Mouse (Mus musculus) c-Kit-positive CD71-negative TER-119-negative erythroid progenitor cells, embryonic 14.5 days (primary cell): ENCODE measurements at regions not wholly inside any gene's neighbourhood (a gene's known extent, or its start where the extent isn't known, plus 50 kb on each side); places are given as distances from the start of the nearest gene placed in this dataset.
"Not testable (repeated sequence)": the region's sequence is repeated elsewhere in the genome, so short reads cannot be mapped to it uniquely, and the experiment has no call there.

Experiments
- DNase-seq: peaks from one replicate; pipeline ENCODE4 v3.0.0-alpha.2; 2013; ENCODE audit warnings: low read depth

DNA sequence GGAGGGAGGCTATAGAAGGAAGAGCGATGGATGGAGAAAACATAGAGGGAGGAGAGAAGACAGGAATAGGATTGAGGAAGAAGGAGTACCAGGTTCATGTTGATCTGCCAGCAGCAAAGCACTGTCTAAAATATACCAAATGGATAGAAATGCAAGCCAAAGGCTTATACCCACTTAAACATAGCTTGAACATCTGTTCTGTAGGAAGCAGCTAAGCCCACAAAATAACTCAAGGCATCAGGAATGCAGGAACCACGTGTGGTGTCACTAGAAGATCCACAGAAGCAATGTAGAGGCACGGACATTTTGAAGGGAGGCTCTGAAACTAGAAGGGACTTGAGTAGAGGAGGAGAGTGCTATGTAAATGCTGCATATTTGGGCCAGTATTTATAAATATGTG is 78.9 kb downstream of the Smgc start:
- no peak for DNase-seq

DNA sequence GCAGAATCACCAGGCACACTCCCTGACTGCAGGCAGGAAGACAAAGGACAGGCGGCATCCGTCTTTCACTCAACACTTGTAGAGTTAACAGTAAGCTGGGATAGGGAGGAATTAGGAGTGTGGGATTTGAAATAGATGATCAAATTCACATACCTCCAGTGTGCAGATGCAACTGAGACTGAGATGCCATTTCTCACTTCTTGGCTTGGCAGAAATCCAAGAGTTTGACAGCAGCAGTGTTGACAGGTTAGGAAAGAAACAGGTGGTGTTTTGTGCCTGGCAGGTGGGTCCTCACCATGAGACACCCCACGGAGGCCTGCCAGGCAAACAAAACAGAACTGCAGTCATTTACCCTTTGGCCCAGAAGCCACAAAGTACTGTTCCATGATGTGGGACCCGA is 79.8 kb downstream of the Smgc start:
- DNase-seq: no peak

DNA sequence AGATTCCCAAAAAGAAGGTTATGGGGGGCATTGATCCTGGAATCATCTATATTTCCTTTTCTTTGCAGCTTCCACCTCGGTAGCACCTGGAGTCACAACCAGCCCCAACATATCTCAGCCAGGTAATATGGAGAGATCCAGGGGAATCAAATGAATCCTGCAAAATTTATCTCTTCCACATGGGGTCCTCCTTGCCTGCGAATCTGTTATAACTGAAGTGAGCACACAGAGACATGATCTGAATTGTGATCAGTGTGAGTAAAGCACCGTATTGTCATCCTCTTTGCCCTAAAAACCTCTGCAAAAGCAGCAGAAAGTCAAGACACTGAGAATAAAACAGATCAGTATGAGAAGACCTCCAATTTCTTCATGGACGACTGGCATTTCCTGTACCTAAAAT is 86.5 kb downstream of the Smgc start:
- no peak for DNase-seq

DNA sequence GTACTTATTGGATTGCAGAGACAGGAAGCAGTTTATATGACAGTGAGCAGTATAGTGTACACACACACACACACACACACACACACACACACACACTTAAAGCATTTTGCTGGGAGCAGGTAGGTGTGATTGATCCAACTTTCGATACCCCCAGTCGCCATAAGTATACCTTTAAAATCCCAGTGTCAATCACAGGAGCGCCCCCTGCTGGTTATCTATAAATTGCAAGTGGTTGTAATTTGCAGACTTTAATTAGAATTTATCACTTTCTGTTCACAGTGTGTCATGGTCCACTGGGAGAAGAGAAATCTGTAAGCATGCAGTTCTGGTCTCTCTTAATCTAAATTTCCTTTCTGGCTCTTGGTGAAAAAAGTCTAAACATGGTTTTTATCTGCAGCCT is 89.4 kb downstream of the Smgc start:
- no peak for DNase-seq

DNA sequence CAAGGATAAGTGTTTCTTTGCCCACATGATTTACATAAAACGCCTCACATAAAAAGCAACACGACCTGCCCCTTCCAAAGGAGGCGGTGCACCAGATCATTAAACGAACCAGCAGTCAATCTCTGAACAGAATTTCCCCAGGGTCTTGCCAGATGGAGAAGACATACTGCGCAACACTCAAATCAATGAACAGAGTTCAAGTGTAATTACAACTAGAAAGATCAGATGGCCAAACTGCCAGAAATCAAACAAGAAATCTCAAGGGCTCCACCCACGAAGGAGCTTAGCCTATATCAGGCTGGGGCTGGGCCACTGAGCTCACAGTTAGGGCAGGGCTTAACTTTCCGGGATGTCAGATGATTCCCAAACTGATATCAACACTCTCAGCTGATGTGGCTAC is 90.4 kb downstream of the Smgc start:
- DNase-seq: no peak

DNA sequence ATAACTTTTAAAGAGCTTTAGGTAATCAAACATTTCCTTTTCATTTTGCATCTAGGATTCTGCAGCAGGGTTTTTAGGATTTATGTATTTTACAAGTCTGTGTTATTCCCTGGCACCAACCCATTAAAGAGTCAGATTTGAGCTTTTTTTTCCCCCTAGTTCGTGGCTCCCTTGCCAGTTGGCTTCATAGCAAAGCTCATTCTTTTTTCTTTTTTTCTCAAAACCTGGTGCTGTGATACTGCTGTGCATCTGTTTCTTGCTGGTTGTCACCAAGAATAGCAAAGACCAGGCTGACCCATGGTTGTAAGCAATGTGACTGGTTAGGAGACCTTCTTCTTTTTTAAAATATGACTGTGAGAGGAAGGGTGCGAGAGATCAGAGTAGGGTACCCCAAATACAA is 93.7 kb upstream of the Cntn1 start:
- no peak for DNase-seq

DNA sequence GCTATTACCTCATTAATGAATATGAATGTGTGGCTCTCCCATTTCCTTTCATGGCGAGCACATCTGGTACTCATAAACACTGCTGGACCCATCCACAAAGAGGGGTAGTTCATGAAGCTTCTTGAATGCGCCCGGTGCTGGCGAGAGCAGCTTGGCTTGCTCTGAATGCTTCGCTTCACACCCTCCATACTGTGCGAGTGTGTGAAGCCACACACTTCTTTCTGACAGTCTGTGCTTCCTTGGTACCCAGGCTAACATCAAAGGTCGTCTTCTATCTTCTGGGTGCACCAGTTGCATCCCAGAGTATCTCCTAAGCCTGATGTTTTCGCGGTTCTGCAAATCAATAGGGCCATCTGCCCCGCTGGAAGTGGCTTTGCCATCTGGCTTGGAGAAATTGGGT is 85.8 kb upstream of the Cntn1 start:
- DNase-seq: no peak

DNA sequence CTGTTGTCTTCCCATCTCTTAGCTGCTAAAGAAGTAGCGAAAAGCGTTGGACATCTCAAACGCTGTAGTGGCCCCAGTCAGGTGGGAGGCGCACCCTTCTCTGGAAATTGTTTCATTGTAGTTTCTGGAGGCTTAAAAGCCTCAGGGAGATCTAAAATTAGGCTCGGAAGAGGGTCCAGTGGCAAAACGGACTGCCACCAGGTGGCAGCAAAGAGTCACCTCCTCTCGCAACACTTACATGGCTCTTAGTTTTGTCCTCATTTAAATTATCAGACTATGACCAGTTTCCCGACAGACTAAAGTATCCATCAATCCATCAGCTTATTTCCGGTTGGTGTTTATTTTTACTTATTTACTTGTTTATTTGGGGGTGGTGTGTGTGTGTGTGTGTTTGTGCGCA is 81.6 kb upstream of the Cntn1 start:
- DNase-seq: peak; percentile 7

DNA sequence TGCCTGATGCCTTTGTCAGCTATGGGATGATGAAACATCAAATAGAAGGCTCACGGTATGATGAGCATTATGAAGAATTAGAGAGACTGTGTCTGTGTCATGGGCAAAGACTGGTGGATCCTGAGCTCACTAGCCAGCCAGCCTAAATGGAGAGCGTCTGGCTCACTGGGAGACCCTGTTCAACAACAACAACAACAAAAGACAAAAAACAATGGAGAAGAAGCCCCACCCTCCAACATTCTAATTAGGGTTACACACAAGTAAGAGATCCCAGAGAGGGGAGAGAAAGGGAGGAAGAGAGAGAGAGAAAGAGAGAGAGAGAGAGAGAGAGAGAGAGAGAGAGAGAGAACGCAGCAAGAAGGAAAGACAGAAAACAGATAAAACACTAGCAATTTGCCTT is 79.6 kb upstream of the Cntn1 start:
- DNase-seq: no peak

DNA sequence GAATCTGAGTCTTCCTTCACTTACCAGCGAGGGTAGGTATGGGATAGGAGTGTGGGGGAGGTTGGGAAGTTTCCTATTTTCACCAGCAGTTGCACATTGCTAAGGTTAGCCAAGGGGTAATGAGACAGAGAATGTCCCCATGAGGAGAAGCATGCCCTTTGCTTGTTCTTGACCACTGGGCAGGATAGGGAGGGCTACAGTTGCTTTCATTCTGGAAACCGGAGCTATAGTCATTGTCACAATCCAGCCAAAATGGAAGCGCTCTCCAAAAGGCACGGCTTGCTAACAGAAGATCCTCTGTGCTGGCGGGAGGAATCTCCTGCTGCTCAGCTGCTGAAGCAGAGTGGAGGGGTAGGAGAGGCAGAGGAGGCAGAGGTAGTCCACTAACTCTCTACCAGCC is 79.1 kb upstream of the Cntn1 start:
- no peak for DNase-seq

DNA sequence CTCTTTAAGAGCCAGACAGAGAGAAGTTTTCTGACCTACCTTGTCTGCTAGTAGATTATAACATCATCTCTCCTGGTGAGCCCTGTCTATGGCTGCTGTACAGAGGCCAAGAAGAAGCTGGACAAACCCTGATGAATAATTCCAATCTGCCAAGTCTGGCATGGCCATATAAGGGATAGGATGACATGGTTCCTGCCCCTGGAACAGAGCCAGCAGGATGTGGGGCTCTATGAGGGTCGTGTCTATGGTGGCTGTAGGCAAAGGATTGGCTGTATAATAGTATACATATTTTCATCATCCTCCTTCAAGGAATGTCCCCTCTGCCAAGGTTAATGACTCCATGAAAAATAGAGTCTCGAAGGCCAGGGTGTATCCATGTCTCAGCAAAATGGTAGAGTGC is 75.4 kb upstream of the Cntn1 start:
- no peak for DNase-seq

DNA sequence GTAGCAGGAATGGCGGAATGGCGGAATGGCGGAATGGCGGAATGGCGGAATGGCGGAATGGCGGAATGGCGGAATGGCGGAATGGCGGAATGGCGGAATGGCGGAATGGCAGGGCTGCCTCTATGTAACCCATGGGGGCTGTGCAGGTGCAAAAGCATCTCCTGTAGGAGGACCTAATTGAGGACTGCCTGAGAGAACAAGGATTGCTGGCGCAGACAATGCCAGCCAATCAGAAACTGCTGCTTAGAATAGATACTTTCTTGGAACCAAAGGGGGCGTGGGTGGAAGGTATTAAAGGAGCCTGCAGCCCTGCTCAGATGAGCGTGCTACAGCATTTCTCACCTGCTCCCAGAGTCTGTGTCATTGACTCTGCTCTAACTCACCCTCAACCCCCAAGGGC is 67.8 kb upstream of the Cntn1 start:
- DNase-seq: not testable (repeated sequence)

DNA sequence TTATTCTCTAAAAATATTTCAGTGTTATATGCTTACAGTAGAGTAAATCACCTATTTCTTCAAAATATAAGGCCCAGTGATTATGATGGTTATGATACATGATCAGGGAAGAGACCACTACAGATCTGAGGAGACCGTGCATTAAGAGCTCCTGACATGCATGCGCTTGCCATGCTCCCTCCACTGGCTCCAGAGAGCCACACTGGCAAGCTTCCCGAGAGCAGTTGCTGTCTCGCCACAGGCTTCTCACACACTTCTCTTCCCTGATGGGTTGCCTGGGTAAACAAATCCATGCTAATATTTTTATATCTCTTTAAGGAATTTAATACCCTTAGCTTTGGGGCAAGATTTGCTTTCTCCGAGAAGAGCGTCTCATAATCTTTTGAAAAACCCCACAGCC is 50.9 kb upstream of the Cntn1 start:
- no peak for DNase-seq
